Mouse (Mus musculus): ENCODE measurements around the gene Gsc2.
A peak's percentile ranks its signal among the peaks of the same experiment; 100 is the strongest.

Gene Gsc2

GRCm38 (mm10) chr16:17922163-17922538, 7.3 kb upstream of the Gsc2 start:
- no peak for DNase-seq (ENCODE audit: low read depth)

GRCm38 (mm10) chr16:17921325-17922162, 6.7 kb upstream of the Gsc2 start:
- DNase-seq (ENCODE audit: low read depth): peak; percentile 97

- DNase-seq (ENCODE audit: low read depth): no peak
These were observed 5.7 kb upstream of the Gsc2 start for GRCm38 (mm10) chr16:17920586-17920985.

GRCm38 (mm10) chr16:17911052-17911595, 3.7 kb downstream of the Gsc2 start, which contains the start of gene Ess2:
Gene Ess2, minus strand, starts transcription at chr16:17911348.
- DNase-seq (ENCODE audit: low read depth): peak; percentile 98

GRCm38 (mm10) chr16:17898462-17898861, 16.4 kb downstream of the Gsc2 start, which contains the start of the genes Dgcr2 and Tssk2:
Gene Dgcr2, minus strand, starts transcription at chr16:17898562.
Gene Tssk2, plus strand, starts transcription at chr16:17898637.
- DNase-seq (ENCODE audit: low read depth): no peak

- no peak for DNase-seq (ENCODE audit: low read depth)
These were observed 18.8 kb downstream of the Gsc2 start for GRCm38 (mm10) chr16:17896091-17896490.

GRCm38 (mm10) chr16:17893923-17894322, 20.9 kb downstream of the Gsc2 start, which contains the start of gene Tssk1:
Gene Tssk1, plus strand, starts transcription at chr16:17894223.
- DNase-seq (ENCODE audit: low read depth): no peak

- DNase-seq (ENCODE audit: low read depth): no peak
These were observed 22.3 kb downstream of the Gsc2 start for GRCm38 (mm10) chr16:17892606-17893005.

- peak; percentile 96 for DNase-seq (ENCODE audit: low read depth)
These were observed 23.3 kb downstream of the Gsc2 start, which contains the start of gene Gm20518 for GRCm38 (mm10) chr16:17891567-17891959. Gene Gm20518, minus strand, starts transcription at chr16:17891671.

- no peak for DNase-seq (ENCODE audit: low read depth)
These were observed 23.8 kb downstream of the Gsc2 start for GRCm38 (mm10) chr16:17890917-17891566.

GRCm38 (mm10) chr16:17890342-17890727, 24.5 kb downstream of the Gsc2 start:
- DNase-seq (ENCODE audit: low read depth): no peak

- DNase-seq (ENCODE audit: low read depth): no peak
These were observed 25.0 kb downstream of the Gsc2 start for GRCm38 (mm10) chr16:17889689-17890341.

GRCm38 (mm10) chr16:17884116-17884515, 30.7 kb downstream of the Gsc2 start:
- DNase-seq (ENCODE audit: low read depth): no peak

GRCm38 (mm10) chr16:17882196-17882595, 32.7 kb downstream of the Gsc2 start:
- no peak for DNase-seq (ENCODE audit: low read depth)

GRCm38 (mm10) chr16:17879571-17879970, 35.3 kb downstream of the Gsc2 start:
- no peak for DNase-seq (ENCODE audit: low read depth)

- DNase-seq (ENCODE audit: low read depth): no peak
These were observed 38.8 kb downstream of the Gsc2 start for GRCm38 (mm10) chr16:17876096-17876495.

GRCm38 (mm10) chr16:17875174-17875573, 39.7 kb downstream of the Gsc2 start:
- no peak for DNase-seq (ENCODE audit: low read depth)

GRCm38 (mm10) chr16:17872995-17873394, 41.9 kb downstream of the Gsc2 start:
- no peak for DNase-seq (ENCODE audit: low read depth)

GRCm38 (mm10) chr16:17871248-17871647, 43.6 kb downstream of the Gsc2 start:
- DNase-seq (ENCODE audit: low read depth): peak; percentile 65

GRCm38 (mm10) chr16:17865770-17866169, 49.1 kb downstream of the Gsc2 start:
- DNase-seq (ENCODE audit: low read depth): no peak

GRCm38 (mm10) chr16:17865293-17865692, 49.6 kb downstream of the Gsc2 start:
- no peak for DNase-seq (ENCODE audit: low read depth)

Data from c-Kit-positive CD71-positive TER-119-negative erythroid progenitor cells, embryonic 14.5 days (primary cell).